Mouse (Mus musculus) heart, adult 18-20 months (tissue): ENCODE measurements around the gene Gcsh. TPM values are rescaled to one million over a fixed set of nuclear protein-coding genes. Genes with fewer than 3 reads are reported as not detected.
A peak's percentile ranks its signal among the peaks of the same experiment; 100 is the strongest.

Experiments used
- DNase-seq, 2 experiments: peaks; one replicate each; pipeline ENCODE4 v3.0.0; 2021 to 2022; ENCODE audit warnings: mixed read lengths in 1 of 2
- long read RNA-seq, 2 experiments: library from polyadenylated mRNA; stranded (forward); transcript quantifications; one replicate each; pipeline ENCODE4 v2.0.0; 2021
- total RNA-seq, 2 experiments: library from RNA; stranded (reverse); gene quantifications; 2 replicates each; pipeline ENCODE4 v1.2.3; 2021

Gene Gcsh
- 10 to 100 TPM; 62.1 to 63.3 TPM for total RNA-seq
- long read RNA-seq, experiment 1, transcript Gcsh-201 (5 exons, 1,443 nt): major isoform, 65 of 75 reads
- long read RNA-seq, experiment 1, partial matches to known transcripts: 4 of 75 reads
- long read RNA-seq, experiment 1, other reads (novel, unspliced or antisense): 6 of 75 reads
- long read RNA-seq, experiment 2, transcript Gcsh-201 (5 exons, 1,443 nt): major isoform, 32 of 34 reads
- long read RNA-seq, experiment 2, partial matches to known transcripts: 0 of 34 reads
- long read RNA-seq, experiment 2, other reads (novel, unspliced or antisense): 2 of 34 reads

GRCm38 (mm10) chr8:116993095-116993867 lies at the start of gene Gcsh:
Gene Gcsh, minus strand, starts transcription at chr8:116993537.
- peak; percentile 99 to 100 for DNase-seq

- DNase-seq: no peak
Observed at GRCm38 (mm10) chr8:117039843-117040242, 46.5 kb upstream of the Gcsh start.

DNA sequence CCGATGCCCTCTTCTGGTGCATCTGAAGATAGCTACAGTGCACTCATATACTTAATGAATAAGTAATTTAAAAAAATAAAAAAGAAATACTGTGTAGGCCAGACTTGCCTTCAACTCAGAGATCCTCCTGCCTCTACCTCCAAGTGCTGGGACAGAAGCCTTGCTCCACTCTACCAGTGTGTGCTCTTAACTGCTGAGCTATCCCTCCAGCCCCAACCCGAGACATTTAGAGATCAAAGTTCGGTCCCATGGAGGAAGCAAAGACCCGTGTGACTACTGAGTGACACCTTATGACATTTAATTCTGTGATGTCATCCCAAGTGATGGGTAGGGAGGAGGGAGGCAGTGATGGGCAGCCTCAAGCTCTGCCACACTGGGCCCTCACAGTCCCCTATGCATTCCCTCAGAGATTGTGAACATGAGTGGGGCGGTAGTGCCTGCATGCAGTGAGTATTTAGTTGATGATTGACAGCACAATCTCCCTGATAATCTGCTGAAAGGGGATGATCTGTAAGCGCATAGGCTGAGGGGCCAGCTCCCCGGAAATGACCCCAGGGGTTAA lies 44.1 kb upstream of the Gcsh start:
- DNase-seq: no peak

DNA sequence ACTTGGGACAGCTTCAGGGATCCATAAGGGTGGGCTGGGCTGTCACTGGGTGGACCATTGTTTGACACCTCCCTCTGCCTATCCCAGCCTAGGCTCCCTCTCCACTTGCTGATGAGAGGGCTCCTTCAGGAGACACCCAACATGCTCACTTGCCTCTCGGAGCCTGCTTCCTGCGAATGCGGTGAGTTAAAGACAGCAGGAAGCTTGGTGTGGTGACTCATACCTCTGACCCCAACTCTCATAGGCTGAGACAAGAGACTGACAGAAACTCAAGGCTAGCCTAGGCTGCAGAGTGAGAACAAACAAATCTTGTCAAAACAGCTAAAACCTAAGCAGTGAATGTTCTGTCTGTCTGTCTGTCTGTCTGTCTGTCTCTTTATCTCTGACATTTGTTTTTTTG lies 40.1 kb upstream of the Gcsh start:
- DNase-seq: no peak

GRCm38 (mm10) chr8:117032609-117033008 lies 39.3 kb upstream of the Gcsh start:
- DNase-seq: no peak

- no peak for DNase-seq
Observed at GRCm38 (mm10) chr8:117031476-117031875, 38.1 kb upstream of the Gcsh start.

DNA sequence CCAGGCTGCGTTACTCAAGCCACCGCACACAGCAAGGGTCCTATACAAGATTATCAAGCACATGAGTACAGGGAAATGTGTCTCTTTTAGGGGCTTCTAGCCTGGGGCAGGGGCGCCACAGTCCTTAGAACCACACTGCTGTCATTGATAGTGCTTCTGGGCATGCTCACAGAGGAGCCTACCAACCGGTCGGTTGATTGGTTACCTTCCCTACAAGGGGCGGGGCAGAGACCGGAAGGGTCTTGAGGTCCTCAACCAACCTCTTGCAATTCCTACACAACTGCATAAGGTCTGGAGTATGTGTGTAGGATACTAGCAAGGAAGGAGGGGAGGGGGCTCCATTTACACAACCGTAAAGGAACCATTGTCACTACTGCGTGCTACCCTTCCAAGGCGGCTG lies 35.3 kb upstream of the Gcsh start:
- DNase-seq: no peak

GRCm38 (mm10) chr8:117027601-117028000 lies 34.3 kb upstream of the Gcsh start:
- DNase-seq: no peak

DNA sequence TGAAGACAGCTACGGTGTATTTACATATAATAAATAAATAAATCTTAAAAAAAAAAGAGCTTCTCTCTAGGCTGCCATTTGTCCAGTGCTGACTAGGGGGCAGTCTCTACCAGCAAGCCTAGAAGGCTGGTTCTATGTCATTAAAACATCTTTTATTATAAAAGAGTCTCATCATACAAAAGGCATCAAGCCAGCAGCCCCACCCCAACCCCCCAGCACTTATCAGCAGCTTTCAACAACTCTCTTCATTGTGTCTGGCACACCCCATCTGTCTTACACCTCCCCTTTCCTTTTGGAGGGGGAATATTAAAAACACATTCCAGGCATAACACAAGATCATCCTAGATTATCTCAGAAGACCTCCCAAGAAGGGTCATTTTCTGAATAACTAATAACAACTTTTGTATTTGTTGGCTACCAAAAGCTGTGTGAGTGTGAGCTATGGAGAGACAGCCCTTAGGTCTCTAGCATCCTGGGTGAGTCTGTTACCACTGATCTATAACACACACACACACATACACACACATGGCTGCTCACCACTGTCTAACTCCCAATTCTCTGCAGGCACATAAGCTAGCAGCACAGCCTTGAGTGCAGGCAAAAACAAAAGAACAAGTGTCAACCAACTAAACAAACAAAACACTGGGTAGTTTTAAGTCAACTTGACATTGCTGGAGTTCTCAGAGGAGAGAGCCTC lies 29.1 kb upstream of the Gcsh start:
- DNase-seq: peak in 1 of 2 experiments; percentile 4

- DNase-seq: no peak
Observed at GRCm38 (mm10) chr8:117019323-117020275, 26.3 kb upstream of the Gcsh start.

DNA sequence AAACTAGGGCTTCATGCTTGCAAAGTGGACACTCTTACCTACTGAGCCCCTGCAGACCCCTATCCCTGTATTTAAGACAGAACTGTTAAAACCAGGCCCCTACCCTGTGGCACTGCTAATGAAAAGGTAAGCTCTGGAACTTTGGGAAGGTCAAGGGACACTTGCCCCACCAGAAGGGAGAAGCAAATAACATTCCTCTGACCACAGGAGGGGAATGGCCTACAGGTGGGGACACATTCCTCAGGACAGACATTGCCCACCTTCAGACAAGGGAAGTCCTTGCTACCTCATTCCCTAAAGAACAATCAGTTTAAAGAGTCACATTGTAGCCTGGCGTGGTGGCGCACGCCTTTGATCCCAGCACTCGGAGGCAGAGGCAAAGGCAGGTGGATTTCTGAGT lies 24.6 kb upstream of the Gcsh start:
- DNase-seq: no peak

GRCm38 (mm10) chr8:117017006-117017405 lies 23.7 kb upstream of the Gcsh start:
- DNase-seq: no peak

- no peak for DNase-seq
Observed at GRCm38 (mm10) chr8:117015670-117016069, 22.3 kb upstream of the Gcsh start.

GRCm38 (mm10) chr8:117011366-117011765 lies 18.0 kb upstream of the Gcsh start:
- DNase-seq: no peak

GRCm38 (mm10) chr8:116994016-116994716 lies 829 bp upstream of the Gcsh start:
- no peak for DNase-seq

DNA sequence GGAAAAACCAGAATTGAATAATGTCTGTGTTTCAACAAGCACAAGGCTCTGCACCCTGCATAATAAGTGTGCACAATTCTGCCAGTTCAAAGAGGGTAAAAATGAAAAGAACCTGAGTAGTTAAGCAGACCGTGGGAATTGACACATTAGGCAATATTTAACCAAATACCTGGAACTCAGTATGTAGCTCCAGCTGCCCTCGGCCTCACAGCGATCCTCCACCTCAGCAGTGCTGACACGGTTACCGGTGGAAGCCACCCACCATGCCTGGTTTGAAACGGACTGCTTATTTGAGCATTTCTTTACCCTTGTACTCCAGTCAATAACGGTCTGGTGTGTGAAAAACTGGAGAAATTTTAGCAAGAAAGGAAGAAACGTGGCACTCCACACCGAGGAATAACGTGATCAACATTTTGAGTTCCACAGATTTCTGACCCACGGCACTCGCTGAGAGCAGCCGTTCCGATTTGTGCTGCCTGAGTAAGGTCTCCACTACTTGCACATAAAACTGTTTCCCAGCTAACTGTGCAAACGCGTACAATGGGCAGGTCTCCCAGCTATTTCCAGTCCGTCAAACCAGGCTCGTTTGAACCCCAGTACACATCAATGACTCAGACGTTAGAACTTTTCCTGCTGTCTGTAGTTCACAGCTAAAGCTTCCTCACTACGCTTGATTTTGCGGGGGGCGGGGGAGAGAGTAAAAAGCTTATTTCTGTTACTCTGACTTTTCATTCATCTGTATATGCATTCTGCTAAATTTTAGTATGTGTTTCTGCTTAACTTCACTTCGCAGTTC lies 963 bp downstream of the Gcsh start:
- peak in 1 of 2 experiments; percentile 25 for DNase-seq

DNA sequence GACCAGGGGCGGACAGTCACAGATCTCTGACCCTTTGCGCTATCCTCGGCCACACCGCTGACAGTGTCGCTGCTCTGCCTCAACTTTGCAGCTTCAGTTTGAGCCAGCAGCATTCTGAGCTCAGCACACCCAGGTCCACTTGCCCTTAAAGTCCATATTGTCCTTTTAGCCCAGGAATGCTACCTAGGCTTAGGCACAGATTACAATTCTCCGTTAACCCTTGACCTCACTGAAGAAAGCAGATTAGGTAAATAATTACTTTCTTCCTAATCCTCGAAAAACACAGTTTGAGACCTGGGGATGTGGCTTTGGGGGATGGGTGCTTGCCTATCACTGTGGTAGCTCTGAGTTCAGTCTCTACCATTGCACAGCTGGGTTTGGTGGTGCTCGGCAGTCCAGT lies 2.1 kb downstream of the Gcsh start:
- DNase-seq: no peak

- no peak for DNase-seq
Observed at GRCm38 (mm10) chr8:116989842-116990241, 3.5 kb downstream of the Gcsh start.

GRCm38 (mm10) chr8:116980117-116980516 lies 13.2 kb downstream of the Gcsh start:
- DNase-seq: peak; percentile 51 to 77
